Mouse (Mus musculus) heart, adult 2 months (tissue): ENCODE results near the gene Palm.

Experiments used
- CTCF ChIP-seq: fragments of 200-600 bp; IDR thresholded peaks from 2 replicates; pipeline ENCODE4 v1.8.1; 2022; ENCODE audit warnings: antibody characterized with exemption, mild to moderate bottlenecking, moderate library complexity
- EP300 ChIP-seq: fragments of 200-500 bp; IDR thresholded peaks from 2 replicates; pipeline ENCODE4 v1.6.1; 2011; ENCODE audit warnings: low read depth, low read length, control low read depth; ENCODE audit not compliant: insufficient read depth
- POLR2A ChIP-seq: fragments of 200-500 bp; IDR thresholded peaks from 2 replicates; pipeline ENCODE4 v1.6.1; 2011; ENCODE audit warnings: mild to moderate bottlenecking, low read depth, low read length, control low read depth; ENCODE audit not compliant: insufficient read depth

GRCm38 (mm10) chr10:79762875-79763274 is 30.5 kb upstream of the Palm start:
- TF ChIP-seq POLR2A (no peak), EP300 (no peak), CTCF (no peak)
